Mouse (Mus musculus) liver, embryonic 11.5 days (tissue): ENCODE data around the gene Trub2. TPM values are rescaled to one million over a fixed set of nuclear protein-coding genes. Genes with fewer than 3 reads are reported as not detected.

Experiments
- ATAC-seq: fragments of 200-750 bp; cut with Nextera tagmentation; replicated peaks from 2 replicates; pipeline ENCODE4 v1.8.0; 2017; ENCODE audit warnings: moderate number of reproducible peaks, mild to moderate bottlenecking, moderate TSS enrichment, moderate library complexity; ENCODE audit not compliant: low FRiP score
- DNase-seq: peaks from one replicate; pipeline ENCODE4 v3.0.0-alpha.2; 2017; ENCODE audit warnings: low spot score
- H3K27ac ChIP-seq: fragments of 300-500 bp; sonication (generic); 2 replicates; pipeline ENCODE4 v1.5.1; 2014; ENCODE audit warnings: mild to moderate bottlenecking, low read depth, low read length, control low read depth
- H3K27me3 ChIP-seq: fragments of 300-500 bp; sonication (generic); replicated peaks from 2 replicates; pipeline ENCODE4 v1.6.1; 2014; ENCODE audit warnings: low read length, mixed read lengths; ENCODE audit not compliant: control insufficient read depth, insufficient read depth
- H3K36me3 ChIP-seq: fragments of 300-500 bp; sonication (generic); 2 replicates; pipeline ENCODE4 v1.6.1; 2014; ENCODE audit warnings: mild to moderate bottlenecking, low read length, moderate library complexity, mixed read lengths; ENCODE audit not compliant: control insufficient read depth, insufficient read depth
- H3K4me1 ChIP-seq: fragments of 300-500 bp; sonication (generic); replicated peaks from 2 replicates; pipeline ENCODE4 v1.6.1; 2014; ENCODE audit warnings: low read length, mixed read lengths; ENCODE audit not compliant: control insufficient read depth, insufficient read depth
- H3K4me2 ChIP-seq: fragments of 300-500 bp; sonication (generic); 2 replicates; pipeline ENCODE4 v1.6.1; 2014; ENCODE audit warnings: mild to moderate bottlenecking, control low read depth, moderate library complexity
- H3K4me3 ChIP-seq: fragments of 300-500 bp; sonication (generic); 2 replicates; pipeline ENCODE4 v1.5.1; 2014; ENCODE audit warnings: low read depth, low read length, control low read depth
- H3K9ac ChIP-seq: fragments of 300-500 bp; sonication (generic); 2 replicates; pipeline ENCODE4 v1.6.1; 2014; ENCODE audit warnings: low read depth, low read length, control low read depth
- H3K9me3 ChIP-seq: fragments of 300-500 bp; sonication (generic); 2 replicates; pipeline ENCODE4 v1.6.1; 2016; ENCODE audit warnings: low read length, inconsistent platforms, mixed read lengths; ENCODE audit not compliant: control insufficient read depth
- WGBS: fragments of 180-500 bp; shearing (Covaris S2); extraction: QIAGEN DNeasy Blood & Tissue Kit; methylation state at CpG from one replicate; pipeline ENCODE4 v1.1.7; 2014; 5-methylcytosine and 5-hydroxymethylcytosine counted together
- polyA plus RNA-seq: library from polyadenylated mRNA; unstranded; fragments of >200 nt; fragmentation: Nextera tagmentation; extraction: Ambion mirVana; gene quantifications from 2 replicates; pipeline ENCODE4 v1.2.1, GENCODE M21; 2014

The Trub2 gene
- polyA plus RNA-seq, 1 experiment from 2014 or later = 29.0 TPM

- 87% methylated on average over 3 of the region's 3 CpGs for WGBS
- DNase-seq (no peak), ATAC-seq (no peak)
- H3K4me3 ChIP-seq = no peak overlapping the region
- H3K36me3 ChIP-seq = peaks cover 39% of the 10 kb centered on the region
- H3K4me1 ChIP-seq = peaks cover 10% of the 10 kb centered on the region; the same call in 1 of the 2 replicates
- no peaks in the 10 kb centered on the region for H3K9me3 ChIP-seq
- no peak overlapping the region for H3K9ac ChIP-seq
- H3K27ac ChIP-seq = no peak overlapping the region
- H3K27me3 ChIP-seq = no peaks in the 10 kb centered on the region
- no peak overlapping the region for H3K4me2 ChIP-seq
These were observed 65.2 kb downstream of the Trub2 start for GRCm38 (mm10) chr2:29723132-29723531.

GRCm38 (mm10) chr2:29718581-29718980, 69.7 kb downstream of the Trub2 start:
- Histone ChIP-seq H3K4me2 (no peak overlapping the region), H3K4me1 (peaks cover 13% of the 10 kb centered on the region; the same call in 1 of the 2 replicates), H3K27me3 (no peaks in the 10 kb centered on the region), H3K4me3 (no peak overlapping the region), H3K36me3 (peaks cover 32% of the 10 kb centered on the region), H3K9ac (no peak overlapping the region), H3K27ac (no peak overlapping the region), H3K9me3 (no peaks in the 10 kb centered on the region)
- WGBS = 81% methylated on average over 5 of the region's 5 CpGs
- ATAC-seq (no peak), DNase-seq (no peak)

GRCm38 (mm10) chr2:29716691-29717090, 71.6 kb downstream of the Trub2 start:
- WGBS = 53% methylated on average over 6 of the region's 6 CpGs
- Histone ChIP-seq H3K4me2 (no peak overlapping the region), H3K4me3 (no peak overlapping the region), H3K36me3 (peaks cover 21% of the 10 kb centered on the region), H3K27ac (peak overlapping the region; percentile 42; the same call in 1 of the 2 replicates), H3K9me3 (no peaks in the 10 kb centered on the region), H3K27me3 (no peaks in the 10 kb centered on the region), H3K4me1 (0 out of 2 replicates have a peak, but pooled peaks cover 4% of the 10 kb centered on the region), H3K9ac (no peak overlapping the region)
- ATAC-seq (no peak), DNase-seq (no peak)

GRCm38 (mm10) chr2:29716143-29716542, 72.2 kb downstream of the Trub2 start:
- Histone ChIP-seq H3K9me3 (no peaks in the 10 kb centered on the region), H3K9ac (no peak overlapping the region), H3K27ac (peak overlapping the region; percentile 42; the same call in 1 of the 2 replicates), H3K36me3 (peaks cover 20% of the 10 kb centered on the region; the same call in 1 of the 2 replicates), H3K27me3 (no peaks in the 10 kb centered on the region), H3K4me1 (0 out of 2 replicates have a peak, but pooled peaks cover 4% of the 10 kb centered on the region), H3K4me2 (no peak overlapping the region), H3K4me3 (no peak overlapping the region)
- DNase-seq (no peak), ATAC-seq (no peak)
- WGBS = 51% methylated on average over 7 of the region's 7 CpGs

GRCm38 (mm10) chr2:29714127-29714526, 74.2 kb downstream of the Trub2 start:
- H3K4me1 ChIP-seq = 0 out of 2 replicates have a peak, but pooled peaks cover 4% of the 10 kb centered on the region
- 85% methylated on average over 5 of the region's 5 CpGs for WGBS

GRCm38 (mm10) chr2:29713501-29713900, 74.8 kb downstream of the Trub2 start:
- 100% methylated on average over 1 of the region's 2 CpGs for WGBS
- Histone ChIP-seq H3K4me1 (0 out of 2 replicates have a peak, but pooled peaks cover 4% of the 10 kb centered on the region), H3K4me3 (no peak overlapping the region), H3K27ac (no peak overlapping the region), H3K4me2 (no peak overlapping the region), H3K27me3 (no peaks in the 10 kb centered on the region), H3K36me3 (peaks cover 13% of the 10 kb centered on the region; the same call in 1 of the 2 replicates), H3K9me3 (no peaks in the 10 kb centered on the region), H3K9ac (no peak overlapping the region)
- ATAC-seq (no peak), DNase-seq (no peak)

More at GRCm38 (mm10) chr2:29714127-29714526, 74.2 kb downstream of the Trub2 start:
- no peak overlapping the region for H3K4me3 ChIP-seq
- H3K9ac ChIP-seq = no peak overlapping the region
- H3K9me3 ChIP-seq = no peaks in the 10 kb centered on the region
- ATAC-seq (no peak), DNase-seq (no peak)
- H3K27ac ChIP-seq = no peak overlapping the region
- peaks cover 13% of the 10 kb centered on the region; the same call in 1 of the 2 replicates for H3K36me3 ChIP-seq
- no peaks in the 10 kb centered on the region for H3K27me3 ChIP-seq
- no peak overlapping the region for H3K4me2 ChIP-seq

- H3K27ac ChIP-seq = no peak overlapping the region
- no peak overlapping the region for H3K9ac ChIP-seq
- H3K4me2 ChIP-seq = no peak overlapping the region
- WGBS = 79% methylated on average over 5 of the region's 5 CpGs
- no peaks in the 10 kb centered on the region for H3K27me3 ChIP-seq
- no peak overlapping the region for H3K4me3 ChIP-seq
- peaks cover 19% of the 10 kb centered on the region for H3K36me3 ChIP-seq
- no peak for ATAC-seq
- DNase-seq = no peak
- no peaks in the 10 kb centered on the region for H3K9me3 ChIP-seq
- H3K4me1 ChIP-seq = 0 out of 2 replicates have a peak, but pooled peaks cover 2% of the 10 kb centered on the region
These were observed 76.4 kb downstream of the Trub2 start for GRCm38 (mm10) chr2:29711877-29712276.

Other genes starting within 250 kb of the Trub2 start
- 15.2 and 16.5 TPM in 2 replicates for gene Rapgef1, start 168.8 kb downstream of the Trub2 start, polyA plus RNA-seq
- gene Gm13420, start 36.8 kb downstream of the Trub2 start, polyA plus RNA-seq = 0.77 and 0.88 TPM in 2 replicates
- 1.1 TPM in 1 of 2 replicates, not detected in the other for gene Gm13547, start 29.2 kb downstream of the Trub2 start, polyA plus RNA-seq
- gene Coq4, start 1.0 kb downstream of the Trub2 start, polyA plus RNA-seq = 36.1 and 38.8 TPM in 2 replicates
- gene Slc27a4, start 14.1 kb upstream of the Trub2 start, polyA plus RNA-seq = 5.2 and 5.3 TPM in 2 replicates
- 21.1 TPM in 2 replicates for gene Urm1, start 31.6 kb upstream of the Trub2 start, polyA plus RNA-seq
- gene Cercam, start 80.7 kb upstream of the Trub2 start, polyA plus RNA-seq = 49.0 and 54.3 TPM in 2 replicates
- 81.7 and 83.4 TPM in 2 replicates for gene Odf2, start 100.7 kb upstream of the Trub2 start, polyA plus RNA-seq
- gene Gle1, start 146.9 kb upstream of the Trub2 start, polyA plus RNA-seq = 58.0 and 62.8 TPM in 2 replicates
- 40.4 and 50.2 TPM in 2 replicates for gene Sptan1, start 177.1 kb upstream of the Trub2 start, polyA plus RNA-seq